Mouse (Mus musculus): Measurements from ENCODE around the gene Ctbp1. TPM values are rescaled to one million over a fixed set of nuclear protein-coding genes. Genes with fewer than 3 reads are reported as not detected.

Ctbp1 gene
- polyA plus RNA-seq, 1 experiment from 2014 or later: 72.3 TPM

- 90% methylated on average over 5 of the region's 5 CpGs for WGBS (ENCODE audit: missing documents)
- Histone ChIP-seq H3K4me3 (ENCODE audit: inconsistent target) (no peak overlapping the region), H3K27ac (no peak overlapping the region), H3K79me2 (ENCODE audit: inconsistent target) (no peaks in the 10 kb centered on the region), H3K36me3 (ENCODE audit: inconsistent target) (no peaks in the 10 kb centered on the region)
Observed at GRCm38 (mm10) chr5:33230285-33230684, 44.5 kb downstream of the Ctbp1 start.

GRCm38 (mm10) chr5:33228428-33228827 lies 46.4 kb downstream of the Ctbp1 start:
- Histone ChIP-seq H3K27ac (no peak overlapping the region), H3K4me3 (ENCODE audit: inconsistent target) (no peak overlapping the region), H3K36me3 (ENCODE audit: inconsistent target) (no peaks in the 10 kb centered on the region), H3K79me2 (ENCODE audit: inconsistent target) (no peaks in the 10 kb centered on the region)
- whole genome bisulfite sequencing (ENCODE audit: missing documents): 88% methylated on average over 5 of the region's 5 CpGs

- 86% methylated on average over 5 of the region's 5 CpGs for WGBS (ENCODE audit: missing documents)
- Histone ChIP-seq H3K27ac (no peak overlapping the region), H3K36me3 (ENCODE audit: inconsistent target) (no peaks in the 10 kb centered on the region), H3K4me3 (ENCODE audit: inconsistent target) (no peak overlapping the region), H3K79me2 (ENCODE audit: inconsistent target) (no peaks in the 10 kb centered on the region)
Observed at GRCm38 (mm10) chr5:33225673-33226072, 49.1 kb downstream of the Ctbp1 start.

GRCm38 (mm10) chr5:33224491-33224890 lies 50.3 kb downstream of the Ctbp1 start:
- 95% methylated on average over 7 of the region's 7 CpGs for WGBS (ENCODE audit: missing documents)
- Histone ChIP-seq H3K79me2 (ENCODE audit: inconsistent target) (no peaks in the 10 kb centered on the region), H3K36me3 (ENCODE audit: inconsistent target) (no peaks in the 10 kb centered on the region), H3K4me3 (ENCODE audit: inconsistent target) (no peak overlapping the region), H3K27ac (no peak overlapping the region)

GRCm38 (mm10) chr5:33222841-33223744 lies 51.7 kb downstream of the Ctbp1 start:
- 53% methylated on average over 8 of the region's 9 CpGs for WGBS (ENCODE audit: missing documents)

GRCm38 (mm10) chr5:33222389-33222788 lies 52.4 kb downstream of the Ctbp1 start:
- Histone ChIP-seq H3K36me3 (ENCODE audit: inconsistent target) (no peaks in the 10 kb centered on the region), H3K4me3 (ENCODE audit: inconsistent target) (no peak overlapping the region), H3K79me2 (ENCODE audit: inconsistent target) (no peaks in the 10 kb centered on the region), H3K27ac (no peak overlapping the region)
- WGBS (ENCODE audit: missing documents): 42% methylated on average over 6 of the region's 6 CpGs

More at GRCm38 (mm10) chr5:33222841-33223744, 51.7 kb downstream of the Ctbp1 start:
- Histone ChIP-seq H3K4me3 (ENCODE audit: inconsistent target) (no peak overlapping the region), H3K36me3 (ENCODE audit: inconsistent target) (no peaks in the 10 kb centered on the region), H3K79me2 (ENCODE audit: inconsistent target) (no peaks in the 10 kb centered on the region), H3K27ac (no peak overlapping the region)

- no peaks in the 10 kb centered on the region for H3K36me3 ChIP-seq (ENCODE audit: inconsistent target)
Observed at GRCm38 (mm10) chr5:33220350-33221044, 54.3 kb downstream of the Ctbp1 start.

GRCm38 (mm10) chr5:33219831-33220230 lies 55.0 kb downstream of the Ctbp1 start:
- Histone ChIP-seq H3K4me3 (ENCODE audit: inconsistent target) (no peak overlapping the region), H3K79me2 (ENCODE audit: inconsistent target) (no peaks in the 10 kb centered on the region), H3K27ac (no peak overlapping the region), H3K36me3 (ENCODE audit: inconsistent target) (no peaks in the 10 kb centered on the region)
- 97% methylated on average over 4 of the region's 4 CpGs for WGBS (ENCODE audit: missing documents)

More at GRCm38 (mm10) chr5:33220350-33221044, 54.3 kb downstream of the Ctbp1 start:
- Histone ChIP-seq H3K4me3 (ENCODE audit: inconsistent target) (no peak overlapping the region), H3K27ac (no peak overlapping the region), H3K79me2 (ENCODE audit: inconsistent target) (no peaks in the 10 kb centered on the region)
- 88% methylated on average over 10 of the region's 10 CpGs for WGBS (ENCODE audit: missing documents)

GRCm38 (mm10) chr5:33218746-33219449 lies 55.9 kb downstream of the Ctbp1 start:
- Histone ChIP-seq H3K36me3 (ENCODE audit: inconsistent target) (no peaks in the 10 kb centered on the region), H3K27ac (no peak overlapping the region), H3K79me2 (ENCODE audit: inconsistent target) (no peaks in the 10 kb centered on the region), H3K4me3 (ENCODE audit: inconsistent target) (no peak overlapping the region)
- WGBS (ENCODE audit: missing documents): 62% methylated on average over 20 of the region's 20 CpGs

GRCm38 (mm10) chr5:33218081-33218480 lies 56.7 kb downstream of the Ctbp1 start, which contains the start of gene Spon2:
Gene Spon2, minus strand, starts transcription at chr5:33218455.
- whole genome bisulfite sequencing (ENCODE audit: missing documents): 51% methylated on average over 5 of the region's 5 CpGs
- no peaks in the 10 kb centered on the region for H3K36me3 ChIP-seq (ENCODE audit: inconsistent target)
- no peak within 1 kb of the TSS for H3K4me3 ChIP-seq (ENCODE audit: inconsistent target)
- H3K27ac ChIP-seq: no peak within 1 kb of the TSS
- H3K79me2 ChIP-seq (ENCODE audit: inconsistent target): no peaks in the 10 kb centered on the region

GRCm38 (mm10) chr5:33217663-33218062 lies 57.1 kb downstream of the Ctbp1 start:
- H3K27ac ChIP-seq: no peak overlapping the region
- WGBS (ENCODE audit: missing documents): 88% methylated on average over 3 of the region's 3 CpGs
- H3K79me2 ChIP-seq (ENCODE audit: inconsistent target): no peaks in the 10 kb centered on the region
- no peak overlapping the region for H3K4me3 ChIP-seq (ENCODE audit: inconsistent target)
- no peaks in the 10 kb centered on the region for H3K36me3 ChIP-seq (ENCODE audit: inconsistent target)

- Histone ChIP-seq H3K36me3 (ENCODE audit: inconsistent target) (no peaks in the 10 kb centered on the region), H3K79me2 (ENCODE audit: inconsistent target) (no peaks in the 10 kb centered on the region), H3K27ac (no peak overlapping the region), H3K4me3 (ENCODE audit: inconsistent target) (no peak overlapping the region)
- WGBS (ENCODE audit: missing documents): 77% methylated on average over 4 of the region's 4 CpGs
Observed at GRCm38 (mm10) chr5:33214723-33215122, 60.1 kb downstream of the Ctbp1 start.

- WGBS (ENCODE audit: missing documents): 90% methylated on average over 5 of the region's 5 CpGs
Observed at GRCm38 (mm10) chr5:33211254-33211653, 63.5 kb downstream of the Ctbp1 start.

GRCm38 (mm10) chr5:33210515-33210914 lies 64.3 kb downstream of the Ctbp1 start:
- Histone ChIP-seq H3K4me3 (ENCODE audit: inconsistent target) (no peak overlapping the region), H3K79me2 (ENCODE audit: inconsistent target) (no peaks in the 10 kb centered on the region), H3K27ac (no peak overlapping the region), H3K36me3 (ENCODE audit: inconsistent target) (no peaks in the 10 kb centered on the region)
- WGBS (ENCODE audit: missing documents): 66% methylated on average over 3 of the region's 3 CpGs

More at GRCm38 (mm10) chr5:33211254-33211653, 63.5 kb downstream of the Ctbp1 start:
- H3K27ac ChIP-seq: no peak overlapping the region
- no peaks in the 10 kb centered on the region for H3K79me2 ChIP-seq (ENCODE audit: inconsistent target)
- H3K4me3 ChIP-seq (ENCODE audit: inconsistent target): no peak overlapping the region
- H3K36me3 ChIP-seq (ENCODE audit: inconsistent target): no peaks in the 10 kb centered on the region

All from macrophage (primary cell).